Mouse (Mus musculus): ENCODE data around the gene Tmprss3.

Gene Tmprss3

DNA sequence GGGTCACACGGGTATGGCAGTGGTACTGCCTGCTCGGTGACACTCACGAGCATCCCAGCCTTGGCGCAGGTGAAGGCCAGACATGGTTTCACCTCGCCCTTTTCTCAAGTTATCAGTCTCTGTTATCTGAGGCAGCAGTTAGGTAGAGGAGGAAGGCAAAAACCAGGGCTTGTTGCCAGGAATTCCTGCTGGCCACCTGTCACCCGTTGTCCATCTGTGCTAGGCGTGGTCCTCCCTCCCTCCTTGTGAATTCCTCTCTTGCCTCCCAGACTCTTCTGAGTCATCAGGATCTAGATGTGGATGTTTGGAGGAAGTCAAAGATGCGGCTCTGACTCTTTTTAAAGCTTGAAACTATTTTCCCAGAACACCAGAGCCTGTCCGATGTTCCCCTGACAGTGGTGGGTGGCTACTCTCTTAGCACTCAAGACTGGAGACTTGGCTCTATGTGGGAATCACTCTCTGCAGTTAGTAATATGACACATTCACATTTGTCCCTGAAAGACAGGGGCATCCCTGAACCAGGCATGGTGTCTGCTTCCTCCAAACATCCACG, 67.4 kb downstream of the Tmprss3 start:
- no peak for TF ChIP-seq GATA4 (IDR thresholded peaks at IDR 0.05; ENCODE audit: insufficient replicate concordance, low read length)

DNA sequence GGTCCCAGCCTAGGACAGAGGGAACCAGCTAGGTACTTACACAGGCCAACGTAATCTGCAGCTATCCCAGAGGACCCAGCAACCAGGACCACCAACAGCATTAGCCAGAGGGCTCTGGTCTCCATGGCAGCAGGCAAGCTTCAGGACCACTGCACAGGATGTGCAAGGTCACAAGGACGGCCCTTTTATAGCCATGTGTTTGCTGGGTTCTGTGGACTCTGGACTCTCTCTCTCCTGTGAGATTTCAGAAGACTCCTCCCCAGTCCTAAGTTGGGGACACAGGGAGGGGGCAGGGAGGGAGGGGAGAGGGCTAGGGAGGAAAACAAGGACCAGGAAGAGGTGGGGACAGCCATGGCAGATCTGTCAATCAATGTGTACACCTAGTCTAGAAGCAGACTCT, 69.3 kb downstream of the Tmprss3 start, which contains the start of gene Tff3:
Gene Tff3 (minus strand): TSS at position 195 of the 400 bp plus-strand sequence.
- TF ChIP-seq GATA4 (IDR thresholded peaks at IDR 0.05; ENCODE audit: insufficient replicate concordance, low read length): no peak

All from liver, adult (tissue).